Mouse (Mus musculus) heart, embryonic 11.5 days (tissue): Measurements from ENCODE around the gene Pias4. TPM values are rescaled to one million over a fixed set of nuclear protein-coding genes. Genes with fewer than 3 reads are reported as not detected.
A peak's percentile ranks its signal among the peaks of the same experiment; 100 is the strongest.

Experiments used
- ATAC-seq: fragments of 200-750 bp; cut with Nextera tagmentation; replicated peaks from 2 replicates; pipeline ENCODE4 v1.8.0; 2017; ENCODE audit warnings: moderate library complexity; ENCODE audit not compliant: insufficient number of reproducible peaks, low FRiP score, low TSS enrichment
- H3K27ac ChIP-seq: fragments of 300-500 bp; sonication (generic); 2 replicates; pipeline ENCODE4 v1.5.1; 2014; ENCODE audit warnings: mild to moderate bottlenecking, low read depth, low read length
- H3K27me3 ChIP-seq: fragments of 300-500 bp; sonication (generic); 2 replicates; pipeline ENCODE4 v1.6.1; 2014; ENCODE audit warnings: mild to moderate bottlenecking, low read length, mixed read lengths; ENCODE audit not compliant: control insufficient read depth, insufficient read depth
- H3K36me3 ChIP-seq: fragments of 300-500 bp; sonication (generic); 2 replicates; pipeline ENCODE4 v1.6.1; 2014; ENCODE audit warnings: mild to moderate bottlenecking, low read length, moderate library complexity, mixed read lengths; ENCODE audit not compliant: control insufficient read depth, insufficient read depth
- H3K4me1 ChIP-seq: fragments of 300-500 bp; sonication (generic); 2 replicates; pipeline ENCODE4 v1.6.1; 2014; ENCODE audit warnings: low read length; ENCODE audit not compliant: control insufficient read depth, insufficient read depth
- H3K4me2 ChIP-seq: fragments of 300-500 bp; sonication (generic); 2 replicates; pipeline ENCODE4 v1.6.1; 2014; ENCODE audit warnings: mild to moderate bottlenecking, moderate library complexity
- H3K4me3 ChIP-seq: fragments of 300-500 bp; sonication (generic); 2 replicates; pipeline ENCODE4 v1.5.1; 2014; ENCODE audit warnings: low read depth, low read length
- H3K9ac ChIP-seq: fragments of 300-500 bp; sonication (generic); 2 replicates; pipeline ENCODE4 v1.6.1; 2014; ENCODE audit warnings: mild to moderate bottlenecking, low read depth, low read length, moderate library complexity
- H3K9me3 ChIP-seq: fragments of 300-500 bp; sonication (generic); replicated peaks from 2 replicates; pipeline ENCODE4 v1.6.1; 2016; ENCODE audit warnings: low read length; ENCODE audit not compliant: control insufficient read depth
- WGBS: fragments of 180-500 bp; shearing (Covaris S2); extraction: QIAGEN DNeasy Blood & Tissue Kit; methylation state at CpG from one replicate; pipeline ENCODE4 v1.1.7; 2014; ENCODE audit not compliant: insufficient replicate concordance; 5-methylcytosine and 5-hydroxymethylcytosine counted together
- microRNA-seq: library from miRNA; unstranded; fragments of <30 nt; microRNA quantifications from one replicate; pipeline ENCODE4, GENCODE M21; 2016; ENCODE audit warnings: borderline number of aligned reads
- polyA plus RNA-seq: library from polyadenylated mRNA; unstranded; fragments of >200 nt; fragmentation: Nextera tagmentation; extraction: Ambion mirVana; gene quantifications from 2 replicates; pipeline ENCODE4 v1.2.1, GENCODE M21; 2014

Pias4 gene
- polyA plus RNA-seq, 1 experiment from 2014 or later = 39.4 TPM

DNA sequence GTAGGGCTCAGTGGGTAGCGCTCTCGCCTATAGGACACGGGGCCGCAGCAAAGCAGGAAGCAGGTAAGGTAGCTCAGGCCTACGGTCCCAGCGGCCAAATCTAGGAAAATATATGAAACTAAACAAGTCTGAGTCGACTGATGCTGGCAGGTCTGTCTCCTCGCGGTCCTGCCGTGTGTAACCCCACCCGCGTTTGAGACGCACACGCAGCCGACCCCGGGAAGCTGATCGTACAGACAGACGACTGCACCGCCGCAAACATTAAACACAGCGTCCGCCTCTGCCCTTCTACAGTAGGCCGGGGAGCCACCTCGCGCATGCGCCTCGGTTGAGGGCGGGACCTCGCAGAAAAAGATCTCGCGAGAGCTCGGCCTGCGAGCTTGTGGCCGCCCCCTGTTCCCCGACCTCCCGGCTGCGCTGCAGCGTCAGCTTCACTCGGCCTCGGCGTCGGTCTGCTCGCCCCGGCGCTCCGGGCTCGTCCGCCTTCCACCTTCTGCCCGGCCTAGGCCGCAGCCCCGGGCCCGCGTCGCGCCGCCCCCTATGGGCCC lies 62.1 kb downstream of the Pias4 start, which contains the start of gene Map2k2:
Gene Map2k2, plus strand, starts transcription at position 351 of the 548 bp plus-strand sequence.
- Histone ChIP-seq H3K4me3 (peak within 1 kb of the TSS; percentile 85), H3K4me2 (peak within 1 kb of the TSS; percentile 64), H3K9me3 (no peaks in the 10 kb centered on the region), H3K4me1 (peaks cover 14% of the 10 kb centered on the region), H3K36me3 (peaks cover 19% of the 10 kb centered on the region), H3K27me3 (no peaks in the 10 kb centered on the region), H3K9ac (peak within 1 kb of the TSS; percentile 99), H3K27ac (peak within 1 kb of the TSS; percentile 100)
- under 1% methylated on average over 56 of the region's 56 CpGs for WGBS
- ATAC-seq = peak; percentile 87

Small RNA genes within 50 kb of the gene (microRNA-seq; reads per million reads assigned to microRNA genes)
- not detected for gene Mir5615-1
- gene Mir5615-2 = not detected

Other genes with a start within 250 kb of the Pias4 start
- gene Lmnb2, start 249.7 kb downstream of the Pias4 start, polyA plus RNA-seq = 7.9 and 11.6 TPM in 2 replicates
- 21.3 and 25.6 TPM in 2 replicates for gene Gadd45b, start 237.8 kb downstream of the Pias4 start, polyA plus RNA-seq
- 1.4 TPM in 2 replicates for gene Gng7, start 153.0 kb downstream of the Pias4 start, polyA plus RNA-seq
- 0.13 TPM in 1 of 2 replicates, not detected in the other for gene Diras1, start 142.3 kb downstream of the Pias4 start, polyA plus RNA-seq
- 3.9 and 4.1 TPM in 2 replicates for gene Slc39a3, start 130.5 kb downstream of the Pias4 start, polyA plus RNA-seq
- 130 and 159 TPM in 2 replicates for gene Sgta, start 107.7 kb downstream of the Pias4 start, polyA plus RNA-seq
- 30.9 and 31.1 TPM in 2 replicates for gene Thop1, start 97.9 kb downstream of the Pias4 start, polyA plus RNA-seq
- gene Creb3l3, start 69.0 kb downstream of the Pias4 start, polyA plus RNA-seq = 0.37 and 1.0 TPM in 2 replicates
- 153 and 154 TPM in 2 replicates for gene Map2k2, start 62.0 kb downstream of the Pias4 start, polyA plus RNA-seq
- gene Zbtb7a, start 32.7 kb downstream of the Pias4 start, polyA plus RNA-seq = 10.6 and 10.8 TPM in 2 replicates
- 313 and 338 TPM in 2 replicates for gene Eef2, start 8.7 kb upstream of the Pias4 start, polyA plus RNA-seq
- gene Dapk3, start 15.1 kb upstream of the Pias4 start, polyA plus RNA-seq = 44.1 and 47.4 TPM in 2 replicates
- gene 4930442H23Rik, start 15.9 kb upstream of the Pias4 start, polyA plus RNA-seq = 0.21 TPM in 1 of 2 replicates, not detected in the other
- gene Nmrk2, start 34.1 kb upstream of the Pias4 start, polyA plus RNA-seq = 2.2 and 3.6 TPM in 2 replicates
- gene Atcay, start 62.9 kb upstream of the Pias4 start, polyA plus RNA-seq = 0.60 and 0.83 TPM in 2 replicates
- 2.3 and 3.7 TPM in 2 replicates for gene Zfr2, start 65.2 kb upstream of the Pias4 start, polyA plus RNA-seq
- 1.0 and 1.7 TPM in 2 replicates for gene Matk, start 85.0 kb upstream of the Pias4 start, polyA plus RNA-seq
- gene Mrpl54, start 99.0 kb upstream of the Pias4 start, polyA plus RNA-seq = 247 and 257 TPM in 2 replicates
- 41.2 and 44.1 TPM in 2 replicates for gene Apba3, start 99.0 kb upstream of the Pias4 start, polyA plus RNA-seq
- gene Tjp3, start 123.7 kb upstream of the Pias4 start, polyA plus RNA-seq = 0.90 and 1.4 TPM in 2 replicates
- 30.2 and 32.1 TPM in 2 replicates for gene Pip5k1c, start 125.0 kb upstream of the Pias4 start, polyA plus RNA-seq
- 20.2 and 25.0 TPM in 2 replicates for gene Cactin, start 153.2 kb upstream of the Pias4 start, polyA plus RNA-seq
- gene Tbxa2r, start 160.8 kb upstream of the Pias4 start, polyA plus RNA-seq = 10.9 and 11.2 TPM in 2 replicates
- gene Gipc3, start 175.3 kb upstream of the Pias4 start, polyA plus RNA-seq = not detected in 2 replicates
- 102 and 107 TPM in 2 replicates for gene Hmg20b, start 182.6 kb upstream of the Pias4 start, polyA plus RNA-seq
- gene Mfsd12, start 189.6 kb upstream of the Pias4 start, polyA plus RNA-seq = 4.6 and 4.7 TPM in 2 replicates
- 0.23 and 0.67 TPM in 2 replicates for gene 4930404N11Rik, start 197.9 kb upstream of the Pias4 start, polyA plus RNA-seq
- gene Fzr1, start 210.6 kb upstream of the Pias4 start, polyA plus RNA-seq = 66.1 and 70.0 TPM in 2 replicates
- 47.5 and 61.4 TPM in 2 replicates for gene Dohh, start 216.5 kb upstream of the Pias4 start, polyA plus RNA-seq
- gene Gm48551, start 216.5 kb upstream of the Pias4 start, polyA plus RNA-seq = 1.4 and 2.9 TPM in 2 replicates
- gene Gm48552, start 221.1 kb upstream of the Pias4 start, polyA plus RNA-seq = 0.55 and 1.2 TPM in 2 replicates
- 4.2 and 5.8 TPM in 2 replicates for gene Smim24, start 225.1 kb upstream of the Pias4 start, polyA plus RNA-seq